Mouse (Mus musculus) MEL (cell line): ENCODE measurements around the gene Csnk1g2.

Experiments
- CHD2 ChIP-seq: IDR thresholded peaks from 2 replicates; pipeline ENCODE4 v1.6.1; 2011; ENCODE audit warnings: low read length, improper control_type of control experiment
- CTCF ChIP-seq, 3 experiments: IDR thresholded peaks in 2 of 3; conservative IDR thresholded peaks in 1 of 3; 2 replicates each; pipeline ENCODE4 v1.5.1; 2011 to 2012; ENCODE audit warnings: low read length in 3 of 3, low read depth in 2 of 3, mild to moderate bottlenecking in 2 of 3, improper control_type of control experiment in 1 of 3, inconsistent platforms in 1 of 3, mixed read lengths in 1 of 3, moderate library complexity in 1 of 3; ENCODE audit not compliant: control insufficient read depth in 1 of 3, insufficient read depth in 1 of 3, poor library complexity in 1 of 3, severe bottlenecking in 1 of 3
- ELF1 ChIP-seq: IDR thresholded peaks from 2 replicates; pipeline ENCODE4 v1.6.1; 2014; ENCODE audit warnings: low read depth, mild to moderate bottlenecking, inconsistent platforms, low read length, improper control_type of control experiment, moderate library complexity
- EP300 ChIP-seq, 2 experiments: IDR thresholded peaks; 2 replicates each; pipeline ENCODE4 v1.6.1; 2011; ENCODE audit warnings: improper control_type of control experiment in 2 of 2, low read length in 2 of 2, low read depth in 1 of 2, mild to moderate bottlenecking in 1 of 2
- ETS1 ChIP-seq: IDR thresholded peaks from 2 replicates; pipeline ENCODE4 v1.6.1; 2012; ENCODE audit warnings: low read depth, mild to moderate bottlenecking, inconsistent platforms, low read length, improper control_type of control experiment, moderate library complexity
- MAX ChIP-seq: IDR thresholded peaks from 2 replicates; pipeline ENCODE4 v1.6.1; 2011; ENCODE audit warnings: low read length, improper control_type of control experiment
- MEF2A ChIP-seq: IDR thresholded peaks from 2 replicates; pipeline ENCODE4 v1.6.1; 2014; ENCODE audit warnings: low read depth, mild to moderate bottlenecking, inconsistent platforms, low read length, improper control_type of control experiment; ENCODE audit not compliant: poor library complexity, insufficient replicate concordance, severe bottlenecking; ENCODE audit errors: extremely low read depth
- NRF1 ChIP-seq: IDR thresholded peaks from 2 replicates; pipeline ENCODE4 v1.6.1; 2014; ENCODE audit warnings: low read depth, mild to moderate bottlenecking, inconsistent platforms, low read length, improper control_type of control experiment, moderate library complexity; ENCODE audit not compliant: poor library complexity, insufficient read depth, severe bottlenecking
- POLR2A ChIP-seq, 2 experiments: IDR thresholded peaks; 2 replicates each; pipeline ENCODE4 v1.6.1; 2011 to 2012; ENCODE audit warnings: low read length in 2 of 2, mild to moderate bottlenecking in 2 of 2, control low read depth in 1 of 2, improper control_type of control experiment in 1 of 2, low read depth in 1 of 2, moderate library complexity in 1 of 2; ENCODE audit not compliant: control insufficient read depth in 1 of 2, insufficient read depth in 1 of 2, poor library complexity in 1 of 2
- TAL1 ChIP-seq: IDR thresholded peaks from 2 replicates; pipeline ENCODE4 v1.6.1; 2012; ENCODE audit warnings: mild to moderate bottlenecking, inconsistent platforms, low read length, moderate library complexity, mixed read lengths
- USF1 ChIP-seq: IDR thresholded peaks from 2 replicates; pipeline ENCODE4 v1.6.1; 2014; ENCODE audit warnings: low read depth, mild to moderate bottlenecking, inconsistent platforms, low read length, improper control_type of control experiment, moderate library complexity
- ZKSCAN1 ChIP-seq: IDR thresholded peaks from 2 replicates; pipeline ENCODE4 v1.6.1; 2012; ENCODE audit warnings: low read depth, mild to moderate bottlenecking, inconsistent platforms, low read length, improper control_type of control experiment, moderate library complexity

GRCm38 (mm10) chr10:80610116-80610785 is 12.4 kb upstream of the Csnk1g2 start:
- TF ChIP-seq TAL1 (no peak), CTCF (IDR thresholded peaks at IDR 0.05 in 2 of 3, conservative IDR thresholded peaks at IDR 0.05 in 1 of 3; ENCODE audit: control insufficient read depth in 1 of 3, insufficient read depth in 1 of 3, low read depth in 2 of 3, low read length in 3 of 3, poor library complexity in 1 of 3, severe bottlenecking in 1 of 3) (no peak), USF1 (no peak), ZKSCAN1 (no peak), CHD2 (no peak), POLR2A (IDR thresholded peaks at IDR 0.05; ENCODE audit: control insufficient read depth in 1 of 2, insufficient read depth in 1 of 2, low read depth in 1 of 2, low read length in 2 of 2, poor library complexity in 1 of 2) (no peak), ETS1 (no peak), MAX (no peak), EP300 (IDR thresholded peaks at IDR 0.05; ENCODE audit: low read depth in 1 of 2, low read length in 2 of 2) (no peak), MEF2A (no peak), ELF1 (no peak), NRF1 (no peak)
